20 mouse cellular contexts compared by ENCODE assay signal in genomic region chr15:97895847-97896246, GRCm38 (mm10). TPM values are rescaled to one million over a fixed set of nuclear protein-coding genes. Genes with fewer than 3 reads are reported as not detected.
DNase-seq lines count a peak whose midpoint lies in the region; ATAC-seq and TF ChIP-seq lines count a peak whose summit lies in the region.
"Had no signal": no experiment of that assay in that cellular context is flagged by ENCODE, and none has a peak within 500 bp of the region (broad histone marks: within the 10 kb centered on the region; RNA-seq: fewer than 3 reads in every experiment).

No protein-coding gene starts in this region.

- no peak overlapping the region for H3ac ChIP-seq in myocyte (ENCODE audit: control insufficient read depth, insufficient read length)

- H3K27ac ChIP-seq in kidney, embryonic 14.5 days (ENCODE audit: low read depth, low read length), result no peak overlapping the region; the same call in 1 of the 2 replicates
- H3K27ac ChIP-seq in kidney, embryonic 16.5 days (ENCODE audit: low read length), result peak overlapping the region; percentile 61
- H3K27ac ChIP-seq in embryonic facial prominence, embryonic 10.5 days (replicated peaks), result no peak overlapping the region
- H3K27ac ChIP-seq: gastrocnemius, adult 2 months; hindbrain, embryonic 13.5 days; left cerebral cortex, adult 2 months; limb, embryonic 10.5 days had no signal

- peaks cover 17% of the 10 kb centered on the region for H3K4me1 ChIP-seq in kidney, embryonic 14.5 days (ENCODE audit: control insufficient read depth, insufficient read depth, low read length)
- H3K4me1 ChIP-seq in kidney, embryonic 16.5 days (ENCODE audit: insufficient read depth, low read length), result peaks cover 25% of the 10 kb centered on the region
- H3K4me1 ChIP-seq in embryonic facial prominence, embryonic 10.5 days, result peaks cover 13% of the 10 kb centered on the region

- ATAC-seq in kidney, embryonic 14.5 days (ENCODE audit: low FRiP score, low TSS enrichment), result no peak
- ATAC-seq in kidney, embryonic 16.5 days (ENCODE audit: low FRiP score, low TSS enrichment), result peak; percentile 46; the same call in 1 of the 2 replicates
- ATAC-seq: forebrain, embryonic 16.5 days had no signal

- TF ChIP-seq POLR2A in myocyte (IDR thresholded peaks at IDR 0.05; ENCODE audit: insufficient read length, low read depth), result no peak

- H3K9ac ChIP-seq in kidney, embryonic 14.5 days (ENCODE audit: low read depth, low read length), result no peak overlapping the region
- H3K9ac ChIP-seq in kidney, embryonic 16.5 days (replicated peaks; ENCODE audit: low read length), result no peak overlapping the region
- H3K9ac ChIP-seq: hindbrain, embryonic 13.5 days had no signal

- no peaks in the 10 kb centered on the region for H3K27me3 ChIP-seq in kidney, embryonic 14.5 days (ENCODE audit: control insufficient read depth, insufficient read depth, low read length)
- no peaks in the 10 kb centered on the region for H3K27me3 ChIP-seq in kidney, embryonic 16.5 days (ENCODE audit: insufficient read depth, low read length)
- no peaks in the 10 kb centered on the region for H3K27me3 ChIP-seq in myocyte (ENCODE audit: control insufficient read depth, insufficient read depth, insufficient read length)
- H3K27me3 ChIP-seq in embryonic facial prominence, embryonic 10.5 days (replicated peaks; ENCODE audit: low read depth, poor library complexity, severe bottlenecking), result no peaks in the 10 kb centered on the region; the same call in 1 of the 2 replicates
- H3K27me3 ChIP-seq: hindbrain, embryonic 13.5 days had no signal

- H3K4me3 ChIP-seq in kidney, embryonic 14.5 days (ENCODE audit: low read length), result no peak overlapping the region
- H3K4me3 ChIP-seq in kidney, embryonic 16.5 days (ENCODE audit: low read length), result no peak overlapping the region
- H3K4me3 ChIP-seq in myocyte, result no peak overlapping the region
- H3K4me3 ChIP-seq in embryonic facial prominence, embryonic 10.5 days, result no peak overlapping the region
- H3K4me3 ChIP-seq: gastrocnemius, adult 2 months; hindbrain, embryonic 13.5 days; left cerebral cortex, adult 2 months; limb, embryonic 10.5 days; megakaryocyte, embryonic 14.5 days had no signal

- H3K9me3 ChIP-seq in kidney, embryonic 14.5 days (ENCODE audit: control insufficient read depth, low read length), result no peaks in the 10 kb centered on the region
- no peaks in the 10 kb centered on the region for H3K9me3 ChIP-seq in kidney, embryonic 16.5 days (ENCODE audit: low read length)
- H3K9me3 ChIP-seq in embryonic facial prominence, embryonic 10.5 days, result no peaks in the 10 kb centered on the region
- H3K9me3 ChIP-seq: hindbrain, embryonic 13.5 days; limb, embryonic 10.5 days; megakaryocyte, embryonic 14.5 days had no signal

- H3K36me3 ChIP-seq in kidney, embryonic 14.5 days (ENCODE audit: control insufficient read depth, insufficient read depth, low read length), result no peaks in the 10 kb centered on the region
- no peaks in the 10 kb centered on the region for H3K36me3 ChIP-seq in kidney, embryonic 16.5 days (ENCODE audit: insufficient read depth, low read length)
- H3K36me3 ChIP-seq in myocyte (ENCODE audit: control insufficient read depth, insufficient read depth), result no peaks in the 10 kb centered on the region
- no peaks in the 10 kb centered on the region for H3K36me3 ChIP-seq in embryonic facial prominence, embryonic 10.5 days (replicated peaks)
- H3K36me3 ChIP-seq: hindbrain, embryonic 13.5 days; limb, embryonic 10.5 days had no signal

- 51% methylated on average over 12 of the region's 12 CpGs for WGBS in kidney, embryonic 14.5 days
- 43% methylated on average over 12 of the region's 12 CpGs for WGBS in kidney, embryonic 16.5 days
- WGBS in embryonic facial prominence, embryonic 10.5 days, result 83% methylated on average over 12 of the region's 12 CpGs

- H3K79me2 ChIP-seq in myocyte (ENCODE audit: control insufficient read depth, insufficient read depth), result no peaks in the 10 kb centered on the region

- peak; percentile 68 for DNase-seq in kidney, adult 11 months
- peak; percentile 64 for DNase-seq in kidney, adult 18-20 months
- no peak for DNase-seq in right cerebral cortex, postnatal 36 days (ENCODE audit: low spot score in 2 of 2)
- no peak for DNase-seq in embryonic facial prominence, embryonic 10.5 days (ENCODE audit: low spot score)
- DNase-seq: adrenal gland, adult 2 months; cerebellum, adult 9-11 months; gastrocnemius, adult 2 months; heart, postnatal 10 days; lung, adult 2 months; right cerebral cortex, adult 18-20 months; thymus, adult 2 months had no signal

- H3K4me2 ChIP-seq in kidney, embryonic 14.5 days (replicated peaks; ENCODE audit: low read depth, low read length), result no peak overlapping the region
- H3K4me2 ChIP-seq in kidney, embryonic 16.5 days (replicated peaks; ENCODE audit: low read depth, low read length), result no peak overlapping the region
- peak overlapping the region; percentile 41 for H3K4me2 ChIP-seq in myocyte (ENCODE audit: low read depth)
- H3K4me2 ChIP-seq: heart, embryonic 11.5 days; hindbrain, embryonic 13.5 days had no signal

TF ChIP-seq in myocyte, 11 proteins besides CTCF, POLR2A, EP300 and RAD21:
- no peak for TF ChIP-seq MYOG (IDR thresholded peaks at IDR 0.05; ENCODE audit: control insufficient read depth in 1 of 3, insufficient read depth in 1 of 3, insufficient read length in 2 of 3, low read depth in 2 of 3)

RNA-seq across cellular contexts. Expression of gene Vdr, which starts 14.6 kb away (rescaled TPM):
- 1.4 and 2.8 TPM in 2 replicates for polyA plus RNA-seq in kidney, embryonic 14.5 days (2014; fragmentation: Nextera tagmentation; extraction: Ambion mirVana)
- 9.6 and 10.5 TPM in 2 replicates for polyA plus RNA-seq in kidney, embryonic 16.5 days (2015; fragmentation: Nextera tagmentation; extraction: Ambion mirVana)
- 9.8 TPM for polyA plus RNA-seq in myocyte (2012; fragmentation: generic; extraction: Trizol)
- 0.59 and 0.82 TPM in 2 replicates for polyA plus RNA-seq in embryonic facial prominence, embryonic 10.5 days (2016; fragmentation: Nextera tagmentation; extraction: Ambion mirVana)
- polyA plus RNA-seq: forebrain, embryonic 16.5 days had no signal

RNA-seq across cellular contexts. Expression of gene Hdac7, which starts 51.5 kb away (rescaled TPM):
- 32.2 and 34.1 TPM in 2 replicates for polyA plus RNA-seq in kidney, embryonic 14.5 days (2014; fragmentation: Nextera tagmentation; extraction: Ambion mirVana)
- 37.3 and 40.0 TPM in 2 replicates for polyA plus RNA-seq in kidney, embryonic 16.5 days (2015; fragmentation: Nextera tagmentation; extraction: Ambion mirVana)
- 17.4 TPM for polyA plus RNA-seq in myocyte (2012; fragmentation: generic; extraction: Trizol)
- 26.6 and 30.2 TPM in 2 replicates for polyA plus RNA-seq in embryonic facial prominence, embryonic 10.5 days (2016; fragmentation: Nextera tagmentation; extraction: Ambion mirVana)

Comparison
In these comparisons a context has a peak if more than half of its experiments do, and no peak if none do; other contexts are left out.
1. DNase-seq: peak in kidney, adult 11 months (single experiment) and kidney, adult 18-20 months (single experiment); none in right cerebral cortex, postnatal 36 days (0 of 2) and embryonic facial prominence, embryonic 10.5 days (single experiment).